Mouse (Mus musculus) hindbrain, embryonic 16.5 days (tissue): ENCODE data around the gene Slc17a5. TPM values are rescaled to one million over a fixed set of nuclear protein-coding genes. Genes with fewer than 3 reads are reported as not detected.

Experiments used
- polyA plus RNA-seq: library from polyadenylated mRNA; unstranded; fragments of >200 nt; fragmentation: Nextera tagmentation; extraction: Ambion mirVana; gene quantifications from 2 replicates; pipeline ENCODE4 v1.2.1, GENCODE M21; 2015

The Slc17a5 gene
- polyA plus RNA-seq, 1 experiment from 2014 or later: 15.8 TPM

Other genes starting within 250 kb of the Slc17a5 start
- not detected in 2 replicates for gene Gsta2, start 232.3 kb downstream of the Slc17a5 start, polyA plus RNA-seq
- gene Dppa5a, start 219.9 kb downstream of the Slc17a5 start, polyA plus RNA-seq: 4.5 and 6.4 TPM in 2 replicates
- gene Ooep, start 209.3 kb downstream of the Slc17a5 start, polyA plus RNA-seq: 4.8 TPM in 2 replicates
- gene Ddx43, start 192.3 kb downstream of the Slc17a5 start, polyA plus RNA-seq: 0.29 and 0.44 TPM in 2 replicates
- gene Cgas, start 144.8 kb downstream of the Slc17a5 start, polyA plus RNA-seq: 0.54 and 0.79 TPM in 2 replicates
- gene Mto1, start 139.8 kb downstream of the Slc17a5 start, polyA plus RNA-seq: 27.9 and 30.0 TPM in 2 replicates
- gene Gm17324, start 139.3 kb downstream of the Slc17a5 start, polyA plus RNA-seq: 1.8 and 2.3 TPM in 2 replicates
- gene Eef1a1, start 98.9 kb downstream of the Slc17a5 start, polyA plus RNA-seq: 2,954 and 2,983 TPM in 2 replicates
- 0.95 and 2.0 TPM in 2 replicates for gene Cd109, start 27.5 kb upstream of the Slc17a5 start, polyA plus RNA-seq